Mouse (Mus musculus): ENCODE measurements at regions not wholly inside any gene's neighbourhood (a gene's known extent, or its start where the extent isn't known, plus 50 kb on each side); places are given as distances from the start of the nearest gene placed in this dataset.
A peak's percentile ranks its signal among the peaks of the same experiment; 100 is the strongest.

DNA sequence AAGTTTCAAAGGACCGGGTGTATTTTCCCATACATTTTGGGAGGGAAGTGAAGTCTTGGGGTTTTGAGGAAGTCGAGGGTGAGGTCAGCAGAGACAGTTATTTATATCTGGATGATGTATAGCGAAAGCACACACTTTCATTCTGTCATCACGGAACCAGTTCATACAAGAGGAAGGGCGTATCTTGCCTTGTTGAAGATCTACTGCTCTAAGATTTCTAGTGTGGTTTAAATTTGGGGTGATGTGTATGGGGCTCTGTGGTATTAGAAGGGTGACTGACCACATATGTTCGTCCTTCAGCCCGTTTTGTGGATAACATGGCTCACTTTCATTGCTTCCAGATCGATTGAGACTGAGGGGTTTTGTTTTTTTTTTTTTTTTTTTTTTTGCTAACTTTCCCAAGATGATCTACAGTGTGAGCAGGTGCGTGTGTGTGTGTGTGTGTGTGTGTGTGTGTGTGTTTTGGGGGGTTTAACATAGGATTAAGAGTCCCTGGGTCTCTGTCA lies 75.1 kb upstream of the Gm9887 start:
- Histone ChIP-seq H3K9me3 (ENCODE audit: control insufficient read depth, low read length) (0 out of 2 replicates have a peak, but pooled peaks cover 2% of the 10 kb centered on the region), H3K27me3 (replicated peaks; ENCODE audit: control insufficient read depth, insufficient read depth, low read length) (no peaks in the 10 kb centered on the region), H3K4me1 (ENCODE audit: control insufficient read depth, insufficient read depth, low read length) (peaks cover 24% of the 10 kb centered on the region), H3K27ac (ENCODE audit: low read length) (peak overlapping the region; percentile 77), H3K4me3 (ENCODE audit: low read length) (no peak overlapping the region; the same call in 1 of the 2 replicates), H3K36me3 (ENCODE audit: control insufficient read depth, insufficient read depth, low read length) (no peaks in the 10 kb centered on the region), H3K9ac (ENCODE audit: low read depth, low read length) (peak overlapping the region; percentile 51), H3K4me2 (ENCODE audit: low read depth, low read length) (peak overlapping the region; percentile 44)
- no peak for ATAC-seq
- WGBS, result 42% methylated on average over 9 of the region's 9 CpGs

DNA sequence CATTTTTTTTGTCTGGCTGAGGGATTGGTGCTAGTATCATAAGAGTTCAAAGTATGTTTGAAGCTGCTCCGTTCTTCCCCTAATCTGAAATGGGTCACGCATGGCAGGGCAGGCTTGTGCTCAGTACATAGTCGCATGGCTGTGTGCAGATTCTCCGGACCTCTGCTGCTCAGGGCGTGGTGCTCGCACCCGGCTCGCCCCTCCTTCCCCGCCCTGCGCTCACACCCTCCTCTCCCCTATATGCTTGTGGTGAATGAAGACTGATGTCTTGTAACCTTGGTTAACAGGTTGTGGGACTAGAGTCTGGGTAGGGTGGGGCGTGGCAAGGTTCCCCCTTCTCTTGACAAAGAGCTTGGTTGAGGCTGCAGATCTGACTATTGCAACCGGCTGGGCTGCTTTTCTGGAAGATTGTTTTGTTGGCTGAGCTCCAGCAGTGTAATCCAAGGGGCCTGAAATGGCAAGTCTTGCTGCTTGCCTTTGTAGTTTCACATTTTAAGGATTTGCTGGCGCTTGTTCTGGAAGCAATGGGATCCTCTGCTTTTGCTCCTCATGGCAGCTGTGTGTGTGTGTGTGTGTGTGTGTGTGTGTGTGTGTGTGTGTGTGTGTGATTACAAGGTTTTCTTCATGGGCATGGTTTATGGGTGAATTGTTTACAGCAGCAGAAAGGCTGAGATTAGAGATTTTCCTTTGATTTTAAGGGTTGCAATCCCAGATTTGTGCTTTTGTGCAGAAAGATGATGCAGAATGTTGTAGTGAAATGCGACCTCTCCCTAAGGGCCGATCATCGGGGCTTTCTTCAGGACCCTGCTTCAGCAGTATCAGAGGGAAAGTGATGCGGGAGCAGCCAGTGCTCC lies 74.4 kb upstream of the Gm9887 start:
- peak; percentile 80 for ATAC-seq
- peaks cover 24% of the 10 kb centered on the region for H3K4me1 ChIP-seq (ENCODE audit: control insufficient read depth, insufficient read depth, low read length)
- no peaks in the 10 kb centered on the region for H3K36me3 ChIP-seq (ENCODE audit: control insufficient read depth, insufficient read depth, low read length)
- H3K4me2 ChIP-seq (ENCODE audit: low read depth, low read length), result peak overlapping the region; percentile 44
- H3K4me3 ChIP-seq (ENCODE audit: low read length), result peak overlapping the region; percentile 23
- H3K9me3 ChIP-seq (ENCODE audit: control insufficient read depth, low read length), result 0 out of 2 replicates have a peak, but pooled peaks cover 2% of the 10 kb centered on the region
- H3K27me3 ChIP-seq (replicated peaks; ENCODE audit: control insufficient read depth, insufficient read depth, low read length), result no peaks in the 10 kb centered on the region
- H3K9ac ChIP-seq (ENCODE audit: low read depth, low read length), result peak overlapping the region; percentile 51
- peak overlapping the region; percentile 77 for H3K27ac ChIP-seq (ENCODE audit: low read length)
- WGBS, result 17% methylated on average over 17 of the region's 17 CpGs

DNA sequence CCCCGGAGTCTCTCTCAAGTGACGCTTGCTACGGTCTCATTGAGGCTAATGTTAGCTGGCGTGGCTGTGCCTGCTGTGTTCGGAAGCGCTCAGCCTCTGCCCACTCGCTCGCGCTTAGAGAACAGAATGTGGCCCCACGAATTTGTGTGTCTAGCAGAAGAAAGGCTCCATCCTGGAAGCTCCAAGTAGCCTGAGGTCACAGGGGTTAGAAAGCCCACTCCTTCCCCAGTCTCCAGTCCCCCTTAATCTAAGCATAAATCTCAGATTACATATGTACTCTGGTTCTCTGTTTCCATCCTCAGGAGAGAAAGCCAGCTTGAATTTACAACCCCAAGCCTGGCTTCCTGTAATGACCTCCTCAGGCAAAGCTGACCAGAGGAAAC lies 73.8 kb upstream of the Gm9887 start:
- Histone ChIP-seq H3K36me3 (ENCODE audit: control insufficient read depth, insufficient read depth, low read length) (no peaks in the 10 kb centered on the region), H3K4me1 (ENCODE audit: control insufficient read depth, insufficient read depth, low read length) (peaks cover 24% of the 10 kb centered on the region), H3K27me3 (replicated peaks; ENCODE audit: control insufficient read depth, insufficient read depth, low read length) (no peaks in the 10 kb centered on the region), H3K4me2 (ENCODE audit: low read depth, low read length) (peak overlapping the region; percentile 44), H3K9ac (ENCODE audit: low read depth, low read length) (peak overlapping the region; percentile 51), H3K9me3 (ENCODE audit: control insufficient read depth, low read length) (0 out of 2 replicates have a peak, but pooled peaks cover 2% of the 10 kb centered on the region), H3K27ac (ENCODE audit: low read length) (peak overlapping the region; percentile 77), H3K4me3 (ENCODE audit: low read length) (no peak overlapping the region)
- 38% methylated on average over 10 of the region's 10 CpGs for whole genome bisulfite sequencing
- no peak; the same call in 1 of the 2 replicates for ATAC-seq

DNA sequence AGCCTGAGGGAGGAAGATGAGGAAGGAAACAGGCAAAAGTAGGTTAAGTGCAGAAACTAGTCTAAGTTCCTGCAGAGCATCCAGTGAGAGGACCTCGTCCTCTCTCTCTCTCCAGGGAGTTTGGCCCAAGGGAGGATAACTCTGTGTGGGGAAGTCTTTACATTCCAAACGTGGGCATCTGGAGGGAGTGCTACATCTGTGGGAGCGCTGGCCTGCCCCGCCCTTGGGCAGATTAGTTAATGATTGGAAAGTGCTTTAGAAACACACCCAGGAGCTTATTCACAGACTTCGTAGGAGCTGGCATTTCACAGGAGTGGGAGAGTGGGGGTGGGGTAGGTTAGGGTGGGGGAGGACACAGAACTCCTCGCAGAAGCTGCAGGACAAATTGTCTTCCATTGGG lies 70.1 kb upstream of the Gm9887 start:
- no peak overlapping the region for H3K4me3 ChIP-seq (ENCODE audit: low read length)
- H3K4me1 ChIP-seq (ENCODE audit: control insufficient read depth, insufficient read depth, low read length), result peaks cover 10% of the 10 kb centered on the region
- peak; percentile 79 for ATAC-seq
- 21% methylated on average over 6 of the region's 6 CpGs for WGBS
- 0 out of 2 replicates have a peak, but pooled peaks cover 2% of the 10 kb centered on the region for H3K9me3 ChIP-seq (ENCODE audit: control insufficient read depth, low read length)
- no peaks in the 10 kb centered on the region for H3K27me3 ChIP-seq (replicated peaks; ENCODE audit: control insufficient read depth, insufficient read depth, low read length)
- H3K27ac ChIP-seq (ENCODE audit: low read length), result peak overlapping the region; percentile 60
- H3K4me2 ChIP-seq (ENCODE audit: low read depth, low read length), result peak overlapping the region; percentile 37
- H3K36me3 ChIP-seq (ENCODE audit: control insufficient read depth, insufficient read depth, low read length), result no peaks in the 10 kb centered on the region
- H3K9ac ChIP-seq (ENCODE audit: low read depth, low read length), result no peak overlapping the region

DNA sequence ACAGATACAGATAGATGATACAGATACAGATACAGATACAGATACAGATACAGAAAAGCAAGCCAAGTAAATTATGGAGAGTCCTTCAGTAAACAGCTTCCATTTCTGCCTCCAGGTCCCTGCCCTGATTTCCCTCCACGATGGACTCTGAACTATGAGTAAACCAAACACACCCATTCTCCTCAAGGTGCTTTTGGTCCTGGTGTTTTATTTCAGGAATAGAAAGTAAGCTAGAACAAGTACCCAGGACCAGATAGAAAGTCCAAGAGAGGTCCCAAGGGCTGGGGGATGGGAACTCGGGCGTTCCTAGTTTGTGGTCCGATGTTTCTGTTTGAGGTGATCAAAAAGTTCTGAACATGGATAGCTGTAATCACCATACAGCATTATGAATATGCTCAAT lies 69.5 kb upstream of the Gm9887 start:
- peaks cover 4% of the 10 kb centered on the region; the same call in 1 of the 2 replicates for H3K4me1 ChIP-seq (ENCODE audit: control insufficient read depth, insufficient read depth, low read length)
- H3K4me2 ChIP-seq (ENCODE audit: low read depth, low read length), result peak overlapping the region; percentile 37; the same call in 1 of the 2 replicates
- H3K4me3 ChIP-seq (ENCODE audit: low read length), result no peak overlapping the region
- no peak overlapping the region for H3K9ac ChIP-seq (ENCODE audit: low read depth, low read length)
- peak overlapping the region; percentile 60 for H3K27ac ChIP-seq (ENCODE audit: low read length)
- no peaks in the 10 kb centered on the region for H3K36me3 ChIP-seq (ENCODE audit: control insufficient read depth, insufficient read depth, low read length)
- H3K27me3 ChIP-seq (replicated peaks; ENCODE audit: control insufficient read depth, insufficient read depth, low read length), result no peaks in the 10 kb centered on the region
- ATAC-seq, result peak; percentile 61
- 68% methylated on average over 4 of the region's 4 CpGs for WGBS
- 0 out of 2 replicates have a peak, but pooled peaks cover 2% of the 10 kb centered on the region for H3K9me3 ChIP-seq (ENCODE audit: control insufficient read depth, low read length)

DNA sequence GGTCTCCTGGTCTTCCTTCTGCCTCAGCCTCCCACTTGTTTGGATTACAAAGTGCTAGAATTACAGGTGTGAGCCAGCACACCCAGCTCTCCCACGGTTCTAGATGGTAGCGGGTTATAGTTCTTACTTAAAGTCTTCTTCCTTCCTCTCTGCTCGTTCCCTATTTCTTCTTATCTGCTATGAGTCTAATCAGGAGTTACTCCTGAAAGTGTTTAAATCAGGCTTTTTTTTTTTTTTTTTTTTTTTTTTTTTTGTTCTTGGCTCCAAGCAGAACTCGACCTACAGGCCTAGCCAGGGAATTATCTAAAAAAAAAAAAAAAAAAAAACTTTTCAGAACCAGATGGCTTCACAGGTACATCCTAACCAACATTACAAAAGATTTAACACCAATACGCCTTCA lies 66.0 kb upstream of the Gm9887 start:
- H3K36me3 ChIP-seq (ENCODE audit: control insufficient read depth, insufficient read depth, low read length), result no peaks in the 10 kb centered on the region
- H3K9me3 ChIP-seq (ENCODE audit: control insufficient read depth, low read length), result peaks cover 5% of the 10 kb centered on the region
- no peak for ATAC-seq
- no peak overlapping the region for H3K27ac ChIP-seq (ENCODE audit: low read length)
- no peaks in the 10 kb centered on the region for H3K27me3 ChIP-seq (replicated peaks; ENCODE audit: control insufficient read depth, insufficient read depth, low read length)
- H3K4me3 ChIP-seq (ENCODE audit: low read length), result no peak overlapping the region
- 69% methylated on average over 5 of the region's 5 CpGs for WGBS
- H3K4me1 ChIP-seq (ENCODE audit: control insufficient read depth, insufficient read depth, low read length), result no peaks in the 10 kb centered on the region
- no peak overlapping the region for H3K9ac ChIP-seq (ENCODE audit: low read depth, low read length)
- no peak overlapping the region for H3K4me2 ChIP-seq (ENCODE audit: low read depth, low read length)

DNA sequence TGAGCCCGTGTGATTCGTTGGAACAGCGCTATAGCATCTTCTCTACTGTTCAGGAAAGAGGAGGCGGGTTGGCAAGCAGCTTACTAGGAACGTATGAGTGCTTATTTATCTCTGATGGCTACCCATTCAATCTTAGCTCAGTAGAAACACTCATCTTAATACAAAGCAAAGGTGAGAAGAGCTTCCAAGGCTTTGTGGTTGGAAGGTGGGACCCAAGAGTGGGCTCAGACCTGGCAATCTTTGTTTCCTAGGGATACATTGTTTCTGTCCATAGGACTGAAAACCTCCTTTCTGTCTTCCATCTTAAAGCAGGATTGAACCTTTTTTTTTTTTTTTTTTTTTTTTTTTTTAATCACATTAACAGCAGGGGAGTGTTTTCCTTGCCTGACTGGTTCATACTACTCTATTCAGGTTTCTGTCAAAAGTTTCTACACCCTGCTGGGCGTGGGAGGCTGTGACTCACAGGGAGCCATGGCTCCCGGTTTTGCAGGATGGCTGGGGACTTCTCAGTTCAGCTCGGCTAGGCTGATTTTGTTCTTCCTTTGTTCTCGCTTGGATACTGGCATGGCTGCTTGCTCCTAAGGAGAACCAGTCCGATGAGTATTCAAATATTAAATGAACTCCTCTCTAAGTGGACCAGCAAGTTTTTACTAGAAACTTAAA lies 64.7 kb upstream of the Gm9887 start:
- Histone ChIP-seq H3K4me2 (ENCODE audit: low read depth, low read length) (no peak overlapping the region), H3K9ac (ENCODE audit: low read depth, low read length) (no peak overlapping the region), H3K4me3 (ENCODE audit: low read length) (no peak overlapping the region), H3K27me3 (replicated peaks; ENCODE audit: control insufficient read depth, insufficient read depth, low read length) (no peaks in the 10 kb centered on the region), H3K36me3 (ENCODE audit: control insufficient read depth, insufficient read depth, low read length) (no peaks in the 10 kb centered on the region), H3K27ac (ENCODE audit: low read length) (no peak overlapping the region), H3K4me1 (ENCODE audit: control insufficient read depth, insufficient read depth, low read length) (peaks cover 7% of the 10 kb centered on the region), H3K9me3 (ENCODE audit: control insufficient read depth, low read length) (peaks cover 5% of the 10 kb centered on the region)
- peak; percentile 55; the same call in 1 of the 2 replicates for ATAC-seq
- WGBS, result 60% methylated on average over 10 of the region's 10 CpGs

DNA sequence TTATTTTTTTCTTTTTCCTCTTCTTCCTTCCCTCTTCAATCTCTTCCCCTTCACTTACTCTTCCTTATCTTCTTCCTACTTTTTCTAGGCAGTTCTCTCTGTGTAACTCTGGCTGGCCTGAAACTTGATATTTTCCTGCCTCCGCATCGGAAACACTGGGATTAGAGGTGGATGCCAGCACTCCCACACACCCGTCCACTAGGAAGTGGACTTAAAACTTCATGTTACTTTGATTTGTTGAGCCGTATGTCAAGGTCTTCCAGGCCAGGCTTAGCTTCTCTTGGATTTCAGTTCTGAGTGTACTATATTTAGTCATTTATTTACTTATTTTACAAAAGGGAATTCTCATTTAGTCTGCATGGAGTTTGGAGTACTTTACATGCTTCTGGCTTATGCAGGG lies 62.1 kb upstream of the Gm9887 start:
- H3K4me2 ChIP-seq (ENCODE audit: low read depth, low read length), result no peak overlapping the region
- H3K27ac ChIP-seq (ENCODE audit: low read length), result no peak overlapping the region
- H3K36me3 ChIP-seq (ENCODE audit: control insufficient read depth, insufficient read depth, low read length), result no peaks in the 10 kb centered on the region
- H3K4me1 ChIP-seq (ENCODE audit: control insufficient read depth, insufficient read depth, low read length), result peaks cover 8% of the 10 kb centered on the region
- peaks cover 5% of the 10 kb centered on the region for H3K9me3 ChIP-seq (ENCODE audit: control insufficient read depth, low read length)
- no peak overlapping the region for H3K4me3 ChIP-seq (ENCODE audit: low read length)
- ATAC-seq, result no peak
- no peaks in the 10 kb centered on the region for H3K27me3 ChIP-seq (replicated peaks; ENCODE audit: control insufficient read depth, insufficient read depth, low read length)
- no peak overlapping the region for H3K9ac ChIP-seq (ENCODE audit: low read depth, low read length)
- WGBS, result 51% methylated on average over 4 of the region's 4 CpGs

DNA sequence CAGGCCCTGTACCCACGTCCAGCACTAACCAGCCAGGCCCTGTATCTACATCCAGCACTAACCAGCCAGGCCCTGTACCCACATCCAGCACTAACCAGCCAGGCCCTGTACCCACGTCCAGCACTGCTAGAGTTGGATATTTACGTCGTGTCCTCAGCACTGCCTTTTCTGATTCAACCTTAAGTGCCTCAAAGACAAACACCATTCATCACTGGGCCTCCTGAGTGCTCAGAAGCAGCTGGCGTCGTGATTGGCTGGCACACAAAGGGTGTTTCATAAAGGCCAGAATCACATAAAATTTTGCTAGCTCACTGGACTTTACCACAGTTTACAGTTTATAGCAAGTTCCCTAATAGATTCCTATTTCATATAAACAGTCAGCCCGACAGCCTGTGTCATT lies 59.8 kb upstream of the Gm9887 start:
- no peak overlapping the region for H3K4me3 ChIP-seq (ENCODE audit: low read length)
- no peak overlapping the region for H3K27ac ChIP-seq (ENCODE audit: low read length)
- H3K27me3 ChIP-seq (replicated peaks; ENCODE audit: control insufficient read depth, insufficient read depth, low read length), result no peaks in the 10 kb centered on the region
- ATAC-seq, result peak; percentile 36; the same call in 1 of the 2 replicates
- H3K4me2 ChIP-seq (ENCODE audit: low read depth, low read length), result no peak overlapping the region
- 25% methylated on average over 7 of the region's 7 CpGs for WGBS
- H3K4me1 ChIP-seq (ENCODE audit: control insufficient read depth, insufficient read depth, low read length), result peaks cover 8% of the 10 kb centered on the region
- H3K9ac ChIP-seq (ENCODE audit: low read depth, low read length), result no peak overlapping the region
- peaks cover 5% of the 10 kb centered on the region for H3K9me3 ChIP-seq (ENCODE audit: control insufficient read depth, low read length)
- H3K36me3 ChIP-seq (ENCODE audit: control insufficient read depth, insufficient read depth, low read length), result no peaks in the 10 kb centered on the region

All from intestine, embryonic 16.5 days (tissue).